11 mouse cellular contexts compared by ENCODE assay signal in the genomic region with DNA sequence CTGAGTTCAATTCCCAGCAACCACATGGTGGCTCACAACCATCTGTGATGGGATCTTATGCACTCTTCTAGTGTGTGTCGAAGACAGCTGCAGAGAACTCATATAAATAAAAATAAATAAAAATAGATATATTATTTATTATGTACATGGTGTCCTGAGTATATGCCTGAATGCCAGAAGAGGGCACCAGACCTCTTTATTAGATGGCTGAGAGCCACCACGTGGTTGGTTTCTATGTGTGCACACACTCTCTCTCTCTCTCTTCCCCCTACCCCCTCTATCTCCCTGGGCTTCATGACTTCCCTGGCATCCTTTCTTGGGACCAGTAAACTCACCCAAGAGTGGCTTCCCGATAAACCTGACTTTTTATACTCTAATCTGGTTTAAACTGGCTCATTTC. TPM values are rescaled to one million over a fixed set of nuclear protein-coding genes. Genes with fewer than 3 reads are reported as not detected.
A peak's percentile ranks its signal among the peaks of the same experiment; 100 is the strongest.
DNase-seq lines count a peak whose midpoint lies in the region; ATAC-seq and TF ChIP-seq lines count a peak whose summit lies in the region.
"Had no signal": no experiment of that assay in that cellular context is flagged by ENCODE, and none has a peak within 500 bp of the region (broad histone marks: within the 10 kb centered on the region; RNA-seq: fewer than 3 reads in every experiment).

No protein-coding gene starts in this region.

- no peak overlapping the region for H3K4me2 ChIP-seq in hindbrain, embryonic 13.5 days
- H3K4me2 ChIP-seq in stomach, postnatal 0 days (replicated peaks; ENCODE audit: low read depth) = no peak overlapping the region

- TF ChIP-seq EP300 in stomach, postnatal 0 days (optimal IDR thresholded peaks at IDR 0.05) = no peak

- H3K4me1 ChIP-seq in hindbrain, embryonic 10.5 days (replicated peaks) = peaks cover 11% of the 10 kb centered on the region
- peaks cover 13% of the 10 kb centered on the region for H3K4me1 ChIP-seq in hindbrain, embryonic 13.5 days (replicated peaks)
- H3K4me1 ChIP-seq in lung, adult 2 months (ENCODE audit: control insufficient read depth, insufficient read depth, low read length) = no peaks in the 10 kb centered on the region
- no peaks in the 10 kb centered on the region for H3K4me1 ChIP-seq in stomach, postnatal 0 days (replicated peaks; ENCODE audit: control insufficient read depth, insufficient read depth)

- 53% methylated on average over 3 of the region's 3 CpGs for WGBS in hindbrain, embryonic 10.5 days
- WGBS in hindbrain, embryonic 13.5 days = 55% methylated on average over 3 of the region's 3 CpGs
- WGBS in lung, adult 2 months = 48% methylated on average over 3 of the region's 3 CpGs
- WGBS in stomach, postnatal 0 days = 49% methylated on average over 3 of the region's 3 CpGs

- peak; percentile 8 for DNase-seq in hindbrain, embryonic 10.5 days (ENCODE audit: low spot score)
- peak; percentile 24 for DNase-seq in lung, postnatal 10 days
- no peak for DNase-seq in lung, adult 2 months
- peak; percentile 74 for DNase-seq in brain, adult 2 months (ENCODE audit: low read depth, low spot score)
- DNase-seq in stomach, postnatal 0 days (ENCODE audit: low spot score) = no peak
- DNase-seq: heart, postnatal 4 days; right cerebral cortex, postnatal 25 days; thymus, postnatal 25 days had no signal

- no peak for TF ChIP-seq POLR2A in lung, adult 2 months (IDR thresholded peaks at IDR 0.05; ENCODE audit: borderline replicate concordance, extremely low read depth, low read depth, low read length)

- no peak for TF ChIP-seq CTCF in lung, adult 2 months (IDR thresholded peaks at IDR 0.05; ENCODE audit: insufficient read depth, low read length)
- peak; percentile 64 for TF ChIP-seq CTCF in stomach, postnatal 0 days (IDR thresholded peaks at IDR 0.05; ENCODE audit: low read depth)

- H3K27ac ChIP-seq in hindbrain, embryonic 10.5 days = no peak overlapping the region
- no peak overlapping the region for H3K27ac ChIP-seq in hindbrain, embryonic 13.5 days
- H3K27ac ChIP-seq in stomach, postnatal 0 days (replicated peaks) = no peak overlapping the region
- H3K27ac ChIP-seq: macrophage had no signal

- ATAC-seq in hindbrain, embryonic 13.5 days (ENCODE audit: low FRiP score) = no peak
- ATAC-seq in stomach, postnatal 0 days (ENCODE audit: low FRiP score, low TSS enrichment) = no peak
- ATAC-seq in monocyte, adult 5-6 weeks (replicated peaks; ENCODE audit: insufficient number of reproducible peaks, low FRiP score, low TSS enrichment, poor library complexity, severe bottlenecking) = no peak

- no peaks in the 10 kb centered on the region for H3K9me3 ChIP-seq in hindbrain, embryonic 10.5 days
- no peaks in the 10 kb centered on the region for H3K9me3 ChIP-seq in hindbrain, embryonic 13.5 days
- H3K9me3 ChIP-seq in stomach, postnatal 0 days (ENCODE audit: control insufficient read depth, low read length) = no peaks in the 10 kb centered on the region

- H3K4me3 ChIP-seq in hindbrain, embryonic 10.5 days = no peak overlapping the region
- H3K4me3 ChIP-seq in hindbrain, embryonic 13.5 days = no peak overlapping the region
- no peak overlapping the region for H3K4me3 ChIP-seq in lung, adult 2 months (replicated peaks; ENCODE audit: extremely low read depth, low read depth, low read length)
- no peak overlapping the region for H3K4me3 ChIP-seq in stomach, postnatal 0 days (ENCODE audit: low read depth, low read length)

- H3K9ac ChIP-seq in hindbrain, embryonic 13.5 days = no peak overlapping the region
- no peak overlapping the region for H3K9ac ChIP-seq in stomach, postnatal 0 days (ENCODE audit: low read length)

- H3K36me3 ChIP-seq in hindbrain, embryonic 10.5 days = no peaks in the 10 kb centered on the region
- no peaks in the 10 kb centered on the region for H3K36me3 ChIP-seq in hindbrain, embryonic 13.5 days
- no peaks in the 10 kb centered on the region for H3K36me3 ChIP-seq in stomach, postnatal 0 days (ENCODE audit: control insufficient read depth, insufficient read depth, low read length)

- H3K27me3 ChIP-seq in hindbrain, embryonic 10.5 days (ENCODE audit: insufficient read depth, poor library complexity, severe bottlenecking) = peaks cover 17% of the 10 kb centered on the region
- 0 out of 2 replicates have a peak, but pooled peaks cover 9% of the 10 kb centered on the region for H3K27me3 ChIP-seq in hindbrain, embryonic 13.5 days
- no peaks in the 10 kb centered on the region for H3K27me3 ChIP-seq in stomach, postnatal 0 days (ENCODE audit: control insufficient read depth, insufficient read depth, low read length)

RNA-seq across cellular contexts. Expression of gene 1110038F14Rik, which starts 34.4 kb away (rescaled TPM):
- polyA plus RNA-seq in hindbrain, embryonic 10.5 days (2016; fragmentation: Nextera tagmentation; extraction: Ambion mirVana) = 80.6 and 81.1 TPM in 2 replicates
- polyA plus RNA-seq in hindbrain, embryonic 13.5 days (2015; fragmentation: Nextera tagmentation; extraction: Ambion mirVana) = 53.2 and 57.8 TPM in 2 replicates
- polyA plus RNA-seq in lung, adult 2 months (2012; rRNA removed) = 21.8 and 21.9 TPM in 2 replicates
- polyA plus RNA-seq in stomach, postnatal 0 days (2015; fragmentation: Nextera tagmentation; extraction: Ambion mirVana) = 38.7 and 39.6 TPM in 2 replicates
- 25.1 to 39.8 TPM (median 32.8 TPM) in 3 replicates for total RNA-seq in monocyte, adult 5-6 weeks (2017)

RNA-seq across cellular contexts. Expression of gene Zfp647, which starts 57.5 kb away (rescaled TPM):
- 30.3 and 32.6 TPM in 2 replicates for polyA plus RNA-seq in hindbrain, embryonic 10.5 days (2016; fragmentation: Nextera tagmentation; extraction: Ambion mirVana)
- polyA plus RNA-seq in hindbrain, embryonic 13.5 days (2015; fragmentation: Nextera tagmentation; extraction: Ambion mirVana) = 21.6 and 25.2 TPM in 2 replicates
- polyA plus RNA-seq in lung, adult 2 months (2012; rRNA removed) = 4.6 and 5.6 TPM in 2 replicates
- 2.8 TPM in 2 replicates for polyA plus RNA-seq in stomach, postnatal 0 days (2015; fragmentation: Nextera tagmentation; extraction: Ambion mirVana)
- total RNA-seq in monocyte, adult 5-6 weeks (2017) = 0.97 TPM in 1 of 3 replicates, not detected in the others

Comparison
In these comparisons a context has a peak if more than half of its experiments do, and no peak if none do; other contexts are left out.
1. DNase-seq: peak in hindbrain, embryonic 10.5 days (single experiment), lung, postnatal 10 days (single experiment) and brain, adult 2 months (single experiment); none in lung, adult 2 months (single experiment) and stomach, postnatal 0 days (single experiment).